Mouse (Mus musculus) cerebellum, adult 9-10 months (tissue): ENCODE data around the gene Gas8.
"Not testable (repeated sequence)": the region's sequence is repeated elsewhere in the genome, so short reads cannot be mapped to it uniquely, and the experiment has no call there.

Source experiments
- DNase-seq: peaks from one replicate; pipeline ENCODE4 v3.0.0; 2022

Gene Gas8

DNA sequence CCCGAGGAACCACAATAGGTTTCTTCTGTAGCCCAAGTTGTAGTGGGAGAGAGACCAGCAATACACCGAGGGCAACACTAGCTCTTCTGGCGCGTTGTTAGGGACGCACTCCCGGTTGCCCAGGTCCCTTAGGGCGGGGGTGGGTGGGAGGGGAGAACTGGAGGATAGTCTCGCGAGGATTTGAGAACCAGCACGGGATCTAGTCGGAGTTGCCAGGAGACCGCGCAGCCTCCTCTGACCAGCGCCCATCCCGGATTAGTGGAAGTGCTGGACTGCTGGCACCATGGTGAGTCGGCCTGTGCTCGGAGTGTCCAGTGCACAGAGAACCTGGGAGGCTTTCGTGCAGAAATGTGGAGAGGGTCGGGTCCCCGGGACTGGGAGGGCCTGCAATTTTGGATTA lies at the start of gene Gas8:
Gene Gas8 (plus strand): TSS at position 168 of the 400 bp plus-strand sequence.
- DNase-seq = peak; percentile 88

DNA sequence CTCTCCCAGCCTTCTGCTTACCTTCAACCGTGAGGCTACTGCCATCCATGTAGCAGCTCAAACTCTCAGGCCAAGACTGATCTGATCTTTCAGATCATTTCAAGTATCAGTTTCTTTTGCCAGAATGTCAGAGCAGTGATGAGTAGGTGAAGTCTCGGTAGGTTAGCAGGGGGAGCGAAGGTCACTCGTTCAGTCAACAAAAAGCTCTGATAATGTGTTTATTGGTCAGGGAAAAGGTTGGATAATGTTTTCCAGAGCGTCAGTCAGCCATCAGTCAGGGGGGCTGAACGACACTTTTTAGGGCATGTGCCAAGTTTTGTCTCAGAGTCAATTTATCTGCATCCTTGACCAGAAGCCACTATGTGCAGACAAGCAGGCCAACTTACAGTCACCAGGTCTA lies 45.6 kb upstream of the Gas8 start:
- not testable (repeated sequence) for DNase-seq

DNA sequence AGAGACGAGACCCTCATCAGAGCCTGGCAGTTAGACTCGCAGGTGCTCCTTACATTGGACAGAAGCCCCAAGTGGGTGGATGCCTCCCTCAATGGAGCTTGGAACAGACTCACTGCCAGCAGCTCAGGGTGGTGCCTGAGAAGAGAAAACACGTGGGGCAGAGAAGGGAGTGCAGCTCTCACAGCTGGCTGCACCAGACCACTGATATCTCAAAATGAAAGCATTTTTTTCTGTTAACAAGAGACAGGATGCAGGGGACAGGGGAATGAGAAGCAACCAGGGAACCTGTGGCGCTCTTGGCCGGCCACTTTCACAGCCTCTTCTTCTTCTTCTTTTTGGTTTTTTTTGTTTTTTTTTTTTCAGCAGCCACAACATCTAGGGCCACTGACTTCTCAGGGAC lies 44.1 kb upstream of the Gas8 start:
- not testable (repeated sequence) for DNase-seq

DNA sequence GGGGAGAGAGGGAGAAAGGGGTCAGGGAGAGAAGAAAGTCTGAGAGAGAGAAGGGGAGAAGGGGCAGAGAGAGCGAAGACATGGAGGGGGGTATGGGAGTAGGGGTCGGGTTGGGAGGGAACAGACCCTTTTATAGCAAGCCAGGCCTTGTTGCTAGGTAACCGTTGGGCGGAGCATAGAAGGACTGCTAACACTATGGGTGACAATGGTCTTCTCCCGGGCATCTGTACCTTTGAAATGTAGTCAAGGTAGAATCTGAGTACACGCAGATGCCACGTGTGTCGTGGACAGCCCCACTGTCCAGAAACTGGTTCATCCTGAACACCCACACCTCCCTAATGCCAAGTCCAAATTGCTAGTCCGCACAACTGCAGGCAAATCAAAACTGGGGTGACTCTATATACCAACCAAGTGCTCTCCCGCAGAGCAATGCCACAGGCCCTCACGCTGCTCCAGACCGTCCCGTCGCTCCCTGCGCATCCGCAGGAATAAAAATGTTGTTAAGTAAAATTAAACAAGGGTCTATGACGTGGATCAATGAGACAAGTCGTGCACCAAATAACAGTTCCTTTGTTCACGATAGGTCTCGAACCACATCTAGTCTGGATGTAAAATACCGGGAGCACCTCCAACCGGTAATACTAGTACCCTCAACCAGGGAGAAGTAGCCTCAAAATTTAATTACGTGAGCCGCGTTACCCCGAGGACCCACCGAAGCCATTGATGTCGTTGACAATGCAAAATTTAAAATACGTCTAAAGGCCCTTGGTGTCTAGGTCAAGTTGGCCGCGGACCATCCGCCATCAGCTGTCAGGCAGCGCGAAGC lies 41.5 kb upstream of the Gas8 start:
- no peak for DNase-seq

DNA sequence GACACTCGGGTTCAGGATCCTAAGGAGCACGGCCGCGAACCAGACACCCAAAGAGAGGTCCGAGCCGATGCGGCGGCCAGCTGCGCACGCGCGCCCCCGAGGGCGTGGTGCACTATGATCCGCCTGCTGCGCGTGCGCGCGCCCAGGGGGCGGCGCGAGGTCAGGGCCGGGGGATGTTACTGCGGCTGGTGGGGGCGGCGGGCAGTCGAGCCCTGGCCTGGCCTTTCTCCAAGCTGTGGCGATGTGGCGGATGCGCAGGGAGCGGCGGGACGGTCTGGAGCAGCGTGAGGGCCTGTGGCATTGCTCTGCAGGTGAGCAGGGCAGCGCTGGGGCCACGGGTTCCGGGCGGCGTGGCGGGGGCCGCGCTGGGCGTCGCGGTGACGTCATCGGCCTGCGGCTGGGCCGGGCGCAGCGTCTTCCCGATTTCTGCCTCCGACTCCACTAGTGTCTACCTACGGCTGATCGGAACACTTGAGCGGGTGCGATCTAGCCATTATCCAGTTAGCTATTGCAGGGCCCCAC lies 40.8 kb upstream of the Gas8 start, which contains the start of gene Afg3l1:
Gene Afg3l1 (plus strand): TSS at position 167 of the 522 bp plus-strand sequence.
- peak; percentile 96 for DNase-seq

DNA sequence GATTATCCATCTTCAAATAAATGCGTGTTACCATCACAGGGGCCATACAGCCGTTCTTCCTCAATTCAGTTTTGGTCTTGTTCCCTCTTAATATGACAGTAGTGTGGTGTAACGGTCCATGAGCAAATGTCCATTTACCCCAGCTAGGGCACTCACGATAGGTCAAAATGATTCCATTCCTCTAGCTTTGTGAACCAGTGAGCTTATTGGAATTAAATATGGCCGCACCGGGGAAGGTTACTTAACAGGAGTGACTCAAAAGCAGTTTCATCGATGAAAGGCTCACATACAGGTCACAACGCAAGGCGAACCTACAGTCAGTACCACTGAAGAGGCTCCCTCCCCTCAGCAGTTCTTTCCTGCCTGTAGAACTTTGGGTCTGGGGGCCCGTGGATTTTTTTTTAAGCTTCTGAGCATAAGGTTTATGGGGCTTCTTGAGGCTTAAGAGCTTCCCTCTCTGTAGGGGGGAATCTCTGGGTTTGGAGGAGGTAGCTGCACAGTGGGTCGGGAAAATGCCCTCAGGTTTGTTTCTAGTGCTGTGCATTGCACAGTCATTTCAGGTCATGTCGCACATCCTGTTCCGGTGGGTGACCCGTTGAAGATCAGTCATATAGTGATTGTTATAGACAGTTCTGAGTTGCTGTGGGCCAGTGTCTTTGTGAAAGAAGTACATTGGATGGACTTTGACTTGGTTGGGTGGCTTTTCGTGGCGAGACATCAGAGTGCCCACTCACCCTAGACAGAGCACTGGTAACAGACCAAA lies 40.0 kb upstream of the Gas8 start:
- peak; percentile 52 for DNase-seq

DNA sequence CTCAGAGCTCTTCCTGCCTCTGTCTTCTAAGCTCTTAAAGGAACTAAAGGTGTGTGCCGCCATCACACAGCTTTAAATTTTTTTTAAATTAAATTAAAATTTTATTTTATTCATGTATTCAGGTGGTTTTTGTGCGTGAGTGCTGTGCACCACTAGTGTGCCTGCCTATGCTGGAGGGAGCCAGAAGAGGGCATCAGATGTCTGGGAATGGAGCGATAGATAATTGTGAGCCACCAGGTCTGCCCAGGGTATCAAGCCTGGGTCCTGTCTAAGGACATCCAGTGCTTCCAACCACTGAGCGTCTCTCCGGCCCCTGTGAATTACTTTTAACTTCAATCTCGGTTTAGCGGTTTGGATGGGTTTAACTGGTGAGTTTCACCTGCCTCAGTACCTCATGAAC lies 36.0 kb upstream of the Gas8 start:
- DNase-seq = no peak

DNA sequence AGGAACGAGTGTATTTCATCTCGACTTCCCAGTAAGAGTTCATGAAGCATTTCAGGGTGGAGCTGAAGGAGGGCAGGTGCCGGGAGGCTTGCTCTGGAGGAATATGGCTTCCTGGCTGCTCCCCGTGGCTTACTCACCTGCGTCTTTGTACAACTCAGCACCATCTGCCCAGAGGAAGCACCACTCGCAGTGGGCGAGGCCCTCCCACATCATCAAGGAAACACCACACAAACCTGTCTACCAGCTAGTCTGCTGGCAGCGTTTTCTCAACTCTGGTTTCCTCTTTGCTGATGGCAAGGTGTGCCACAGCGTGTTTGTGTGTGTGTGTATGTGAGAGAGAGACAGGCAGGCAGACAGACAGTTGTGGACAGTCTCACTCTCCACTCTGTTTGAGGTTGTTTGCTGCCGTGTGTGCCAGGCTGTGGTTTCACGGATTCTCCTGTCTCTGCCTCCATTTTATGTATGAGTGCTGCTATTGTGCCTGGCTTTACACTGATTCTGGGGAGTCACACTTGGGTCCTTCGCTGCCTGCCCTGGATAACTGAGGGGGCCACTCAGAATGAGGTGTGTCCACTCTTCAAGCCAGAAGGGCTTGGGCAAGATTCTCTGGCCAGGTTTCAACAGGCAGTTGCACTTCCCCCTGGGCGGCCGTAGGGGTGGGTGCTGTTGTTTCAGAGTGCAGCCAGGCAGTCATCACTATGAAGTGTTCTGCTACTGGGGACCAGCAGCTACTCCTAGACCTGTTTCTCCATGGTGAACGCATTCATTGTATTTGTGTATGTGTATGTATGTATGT lies 27.2 kb upstream of the Gas8 start:
- DNase-seq = no peak

DNA sequence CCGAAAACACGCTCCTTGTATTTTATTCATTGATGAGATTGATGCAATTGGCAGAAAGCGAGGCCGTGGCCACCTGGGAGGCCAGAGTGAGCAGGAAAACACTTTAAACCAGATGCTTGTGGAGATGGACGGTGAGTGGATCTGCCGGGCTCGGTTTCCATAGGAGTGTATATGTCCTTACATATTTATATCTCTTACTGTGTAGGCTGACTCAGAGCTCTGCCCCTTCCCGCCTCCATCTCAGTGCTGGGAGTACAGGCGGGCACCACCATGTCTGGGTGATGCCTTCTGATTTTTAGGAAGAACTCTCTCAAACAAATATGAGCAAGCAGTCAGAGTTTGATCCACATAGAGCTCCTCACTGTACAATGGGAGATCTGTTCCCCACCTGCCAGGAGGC lies 25.7 kb upstream of the Gas8 start:
- no peak for DNase-seq

DNA sequence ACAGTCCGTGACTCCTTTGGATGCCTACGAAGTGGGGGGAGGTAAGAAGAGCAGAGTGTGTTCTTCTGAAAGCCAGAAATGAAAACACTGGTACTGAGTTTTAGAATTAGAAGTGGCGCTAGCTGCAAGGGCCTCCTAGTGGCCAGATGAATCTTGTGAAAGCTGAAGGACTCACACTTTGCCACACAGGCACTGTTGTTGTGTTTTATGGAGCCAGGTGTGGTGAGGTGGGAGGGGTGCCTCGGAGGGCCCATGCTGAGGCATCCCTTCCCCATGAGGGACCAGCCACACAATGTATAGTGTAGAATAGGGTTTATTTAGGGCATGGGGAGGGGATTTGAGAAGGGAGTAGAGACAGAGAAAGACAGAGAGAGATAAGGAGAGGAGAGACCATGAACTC lies 20.9 kb upstream of the Gas8 start:
- DNase-seq = no peak

DNA sequence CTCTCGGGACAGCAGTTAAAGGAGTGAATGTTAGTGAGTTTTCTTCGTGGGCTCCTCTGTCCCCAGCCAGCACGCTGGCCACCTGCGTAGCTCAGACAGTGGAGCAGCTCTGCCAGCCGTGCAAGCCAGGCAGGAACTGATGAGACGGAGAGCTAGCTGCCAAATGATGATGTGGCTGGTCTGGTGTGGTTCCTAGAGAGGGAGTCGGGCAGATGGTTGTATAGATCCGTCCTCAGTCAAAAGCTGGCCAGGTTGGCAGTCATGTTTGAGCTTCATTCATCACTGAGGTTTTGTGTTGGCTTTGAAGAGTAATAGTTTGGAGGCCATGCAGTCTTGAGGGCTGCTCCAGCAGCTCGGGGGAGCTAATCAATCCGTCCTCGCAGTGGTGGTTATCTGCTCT lies 19.7 kb upstream of the Gas8 start:
- DNase-seq = peak; percentile 55

DNA sequence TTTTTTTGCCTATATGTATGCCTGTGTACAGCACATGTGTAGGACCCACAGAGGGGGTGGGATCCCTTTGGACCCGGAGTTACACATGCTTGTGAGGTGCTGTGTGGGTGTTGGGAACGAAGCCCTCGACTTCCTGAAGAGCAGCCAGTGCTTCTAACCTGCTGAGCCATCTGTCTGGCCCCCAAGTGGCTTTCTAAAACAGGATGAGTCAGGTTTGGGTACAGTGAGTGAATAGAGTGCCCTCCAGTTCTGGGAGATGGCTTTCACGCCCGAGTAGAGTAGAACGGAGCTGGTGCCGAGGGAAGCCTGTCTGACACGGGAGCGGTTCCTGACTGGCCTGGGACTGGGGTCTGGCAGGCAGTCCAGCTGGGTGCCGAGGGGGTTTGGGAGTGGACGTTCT lies 19.1 kb upstream of the Gas8 start:
- DNase-seq = no peak

DNA sequence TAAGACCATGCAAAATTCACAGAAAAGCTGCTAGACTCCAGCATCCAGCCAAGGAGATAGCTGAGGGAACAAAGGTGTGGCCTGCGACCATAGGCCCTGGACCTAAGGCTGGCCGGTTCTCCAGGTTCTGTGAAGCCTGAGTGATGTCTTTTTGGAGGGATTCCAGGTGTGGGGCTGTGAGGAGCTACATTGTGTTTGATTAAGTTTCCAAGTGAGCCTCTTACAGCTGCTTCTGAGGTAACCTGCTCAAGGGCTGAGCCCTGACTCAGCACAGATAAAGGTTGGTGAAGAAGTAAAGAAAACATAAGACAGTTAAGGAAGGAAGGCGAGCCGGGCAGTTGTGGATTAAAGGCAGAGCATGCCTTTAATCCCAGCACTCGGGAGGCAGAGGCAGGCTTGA lies 16.4 kb upstream of the Gas8 start:
- DNase-seq = no peak

DNA sequence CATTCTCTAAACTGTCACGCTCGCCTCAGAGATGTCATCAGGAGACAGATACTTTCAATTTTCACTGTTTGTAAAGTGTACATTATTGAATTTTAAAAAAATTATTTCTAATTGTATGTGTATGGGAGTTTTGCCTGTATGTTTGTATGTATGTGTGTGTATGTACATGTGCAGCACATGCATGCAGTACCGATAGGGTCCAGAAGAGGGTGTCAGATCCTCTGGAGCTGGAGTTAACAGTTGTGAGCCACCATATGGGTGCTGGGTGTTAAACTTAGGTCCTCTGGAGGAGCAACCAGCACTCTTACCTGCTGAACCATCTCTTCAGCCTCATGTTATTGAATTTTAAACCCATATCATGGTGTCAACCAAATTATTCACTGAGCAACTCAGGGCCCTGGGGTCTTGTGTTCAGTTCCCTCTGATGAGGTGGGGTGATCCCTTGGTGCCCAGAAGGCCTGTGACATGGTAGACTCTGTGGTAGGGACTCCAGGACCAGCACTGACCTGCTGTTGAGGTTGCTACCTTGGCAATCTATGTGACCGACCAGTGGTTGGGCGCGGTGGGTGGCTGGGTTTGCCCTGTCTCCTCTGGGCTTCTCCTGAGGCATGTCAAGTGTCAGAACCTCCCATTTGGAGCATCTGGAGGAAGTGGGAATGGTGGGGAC lies 14.7 kb upstream of the Gas8 start:
- DNase-seq = no peak

DNA sequence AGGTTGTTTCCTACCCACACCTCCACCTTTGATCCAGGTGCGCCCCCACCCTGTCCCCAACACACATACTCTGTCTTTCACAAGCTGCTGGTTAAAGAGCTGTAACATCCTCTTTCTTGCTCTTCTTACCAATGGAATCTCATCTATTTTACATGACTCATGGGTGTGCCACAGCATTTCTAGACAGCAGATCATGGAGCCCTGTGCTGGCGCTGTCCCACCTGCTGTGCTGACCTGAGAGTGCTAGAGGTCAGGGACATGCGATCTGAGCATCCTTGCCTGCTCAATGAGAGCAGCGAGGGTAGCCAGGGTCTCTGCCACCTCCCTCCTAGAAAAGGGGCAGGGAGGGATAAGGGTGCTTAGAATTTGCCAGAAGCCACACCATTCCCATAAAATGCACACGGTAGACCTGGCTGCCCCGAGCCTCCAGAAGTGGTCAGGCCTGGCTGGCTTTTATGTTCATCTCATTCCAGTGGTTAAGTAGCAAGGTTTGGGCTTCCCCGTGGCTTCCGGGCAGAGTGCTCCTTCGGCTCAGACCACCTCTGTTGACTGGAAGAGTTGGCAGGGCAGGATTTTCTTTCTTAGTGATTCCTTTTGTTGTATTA lies 13.9 kb upstream of the Gas8 start:
- no peak for DNase-seq

DNA sequence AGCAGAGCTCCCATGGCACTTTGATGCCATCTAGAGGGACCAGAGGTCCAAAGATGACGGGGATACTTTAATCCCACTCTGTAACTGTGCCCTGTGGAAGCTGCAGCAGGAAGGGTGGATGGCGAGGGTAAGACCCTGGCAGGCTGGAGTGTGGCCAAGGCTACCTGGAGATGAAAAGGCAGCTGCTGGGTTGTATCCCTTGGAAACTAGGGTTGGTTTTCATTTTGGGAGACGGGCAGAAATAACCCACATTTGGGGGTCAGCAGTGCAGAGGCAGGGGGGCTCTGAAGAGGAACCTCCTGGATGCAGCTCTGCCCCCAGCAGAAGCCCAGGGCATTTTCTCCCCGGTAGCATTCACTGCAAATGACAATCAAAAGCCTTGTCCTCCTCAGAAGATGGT lies 13.4 kb upstream of the Gas8 start:
- DNase-seq = no peak

DNA sequence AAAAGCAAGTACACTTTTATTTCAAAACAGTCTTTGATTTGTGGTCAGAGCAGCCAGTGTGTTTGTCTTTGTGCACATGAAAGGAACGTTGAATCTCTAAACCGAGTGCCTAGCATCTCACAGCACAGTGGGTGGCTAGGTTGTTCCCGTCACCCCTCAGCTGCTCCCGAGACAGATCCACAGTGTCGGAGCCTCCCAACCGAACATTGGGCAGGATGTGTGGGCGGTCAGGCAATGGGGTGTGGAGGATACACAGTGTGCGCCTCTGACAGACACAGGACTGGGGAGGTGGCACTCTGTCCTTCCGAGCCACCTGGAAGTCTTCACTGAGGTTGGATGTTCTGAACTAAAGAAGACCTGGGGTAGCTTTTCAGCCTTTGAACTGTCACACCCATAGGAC lies 12.9 kb upstream of the Gas8 start:
- DNase-seq = no peak

DNA sequence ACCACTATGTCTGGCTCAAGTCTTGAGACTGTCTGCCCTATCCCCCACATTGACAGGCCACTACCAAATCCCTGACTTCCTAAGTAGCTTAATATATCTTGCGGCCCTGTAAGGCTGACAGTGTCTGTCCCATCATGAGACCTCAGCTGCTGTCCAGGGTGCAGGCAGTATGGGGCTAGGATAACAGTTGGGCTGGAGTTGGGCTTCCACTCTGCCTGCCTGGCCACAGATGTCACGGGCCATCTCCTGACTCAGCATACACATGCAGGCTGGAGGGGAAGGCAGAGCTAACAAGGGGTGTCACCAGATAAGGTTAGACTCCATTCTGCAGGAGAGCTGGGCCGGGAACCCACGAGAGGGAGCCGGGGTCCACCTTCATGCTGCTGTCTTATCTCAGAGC lies 11.5 kb upstream of the Gas8 start:
- DNase-seq = no peak

DNA sequence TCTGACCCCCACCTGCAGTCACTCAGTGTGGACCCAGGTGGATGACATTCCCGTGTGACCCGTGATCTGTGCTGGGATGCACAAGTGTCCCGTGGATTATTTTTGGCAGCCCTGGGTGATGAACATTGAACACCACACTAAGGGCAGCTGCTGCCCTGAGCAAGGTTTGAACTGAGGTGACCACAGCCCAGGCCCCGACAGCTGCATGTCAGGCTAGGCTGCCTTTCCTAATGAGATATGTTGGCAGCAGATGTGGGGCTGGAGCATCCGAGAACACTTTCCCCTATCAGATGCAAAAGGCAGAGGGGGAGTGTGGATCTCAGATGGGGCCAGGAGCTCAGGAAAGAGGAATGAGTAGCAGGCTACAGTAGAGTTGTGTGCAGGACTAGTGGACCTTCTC lies 7.8 kb upstream of the Gas8 start:
- no peak for DNase-seq

DNA sequence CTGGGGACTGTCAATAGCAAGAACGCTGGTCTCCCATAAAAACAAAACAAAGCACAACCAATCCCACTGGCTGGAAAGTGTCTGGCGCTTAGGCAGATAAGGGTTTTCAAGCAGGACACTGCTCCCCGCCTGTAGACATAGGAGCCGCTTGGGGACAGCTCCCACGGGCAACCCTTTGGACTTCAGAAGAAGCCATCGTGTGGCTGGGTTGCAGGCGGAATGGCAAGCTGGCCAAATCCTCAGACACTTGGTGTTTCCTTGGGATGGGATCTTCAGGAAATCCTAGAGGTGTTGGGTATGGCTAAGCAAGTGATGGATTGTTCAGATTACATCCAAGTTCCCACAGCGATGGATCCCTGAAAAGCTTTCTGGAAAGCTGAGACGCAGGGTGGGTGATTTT lies 4.5 kb upstream of the Gas8 start:
- DNase-seq = no peak

DNA sequence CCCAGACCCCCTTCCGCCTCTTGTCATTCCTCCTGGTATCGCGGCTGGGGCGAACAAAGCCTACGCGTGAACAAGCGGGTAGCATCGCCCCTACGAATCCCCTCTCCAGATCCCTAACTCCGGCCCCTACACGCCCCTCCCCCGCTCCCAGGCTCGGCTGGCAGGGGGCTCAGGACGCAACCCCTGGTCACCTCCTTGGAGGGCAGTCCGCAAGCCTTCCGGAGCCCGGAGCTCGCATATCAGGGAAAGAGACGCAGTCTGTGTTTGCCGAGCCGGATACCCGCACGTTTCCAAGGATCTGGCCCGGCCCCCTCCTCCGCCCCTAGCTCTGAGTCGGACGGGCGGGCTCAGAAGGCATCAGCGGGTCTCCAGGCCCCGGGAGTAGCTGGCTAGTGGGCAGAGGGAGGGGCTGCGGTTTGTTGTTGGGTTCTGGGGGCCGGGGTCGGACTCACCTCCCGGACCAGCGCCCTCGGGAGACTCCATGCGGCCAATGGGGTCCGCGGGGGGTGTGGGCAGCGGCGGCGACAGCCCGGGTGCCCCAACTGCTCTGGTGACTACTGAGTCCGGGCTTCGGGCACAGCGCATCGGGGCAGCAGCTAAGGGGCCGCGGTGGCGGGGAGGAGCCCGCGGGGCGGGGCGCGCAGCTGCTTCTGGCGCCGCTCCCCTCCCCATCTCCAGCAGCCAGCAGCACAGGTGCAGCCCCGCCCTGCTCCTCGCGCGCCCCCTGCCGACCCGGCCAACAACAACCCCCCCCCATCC lies 3.7 kb upstream of the Gas8 start, which contains the start of gene Dbndd1:
Gene Dbndd1 (minus strand): TSS at position 683 of the 759 bp plus-strand sequence.
- peak; percentile 54 for DNase-seq
